Mouse (Mus musculus): ENCODE measurements at regions not wholly inside any gene's neighbourhood (a gene's known extent, or its start where the extent isn't known, plus 50 kb on each side); places are given as distances from the start of the nearest gene placed in this dataset.
"Not testable (repeated sequence)": the region's sequence is repeated elsewhere in the genome, so short reads cannot be mapped to it uniquely, and the experiment has no call there.

DNA sequence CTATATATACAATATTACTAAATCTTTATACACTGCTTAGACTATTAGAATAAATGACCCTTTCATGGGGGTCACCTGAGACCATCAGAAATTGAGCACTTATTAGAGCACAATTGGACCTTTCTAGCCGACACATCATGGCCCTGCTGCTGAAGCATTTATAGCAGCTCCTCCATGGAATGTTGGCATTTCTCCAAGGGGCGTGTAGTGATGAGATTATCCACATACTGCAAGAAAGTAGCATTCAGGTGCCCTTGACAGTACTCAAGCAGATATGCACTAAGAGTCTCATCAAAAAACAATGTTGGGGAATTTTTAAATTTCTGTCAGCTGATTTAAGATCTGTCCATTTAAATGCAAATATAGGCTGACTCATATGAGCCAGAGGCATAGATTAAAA, 178.4 kb downstream of the Teddm3 start:
- H3K4me1 ChIP-seq (ENCODE audit: control insufficient read depth in 2 of 2, insufficient read depth in 2 of 2, low read length in 2 of 2, poor library complexity in 1 of 2) = no peaks in the 10 kb centered on the region
- in situ Hi-C loops (cut with MboI; ENCODE audit: low sequenced_read_pairs in 2 of 2, unreplicated experiment in 2 of 2) = no loop called here
- TF ChIP-seq HCFC1 (IDR thresholded peaks at IDR 0.05; ENCODE audit: borderline replicate concordance, insufficient read depth, low read length) (no peak), CHD2 (IDR thresholded peaks at IDR 0.05; ENCODE audit: low read depth, low read length) (no peak), MAFK (IDR thresholded peaks at IDR 0.05; ENCODE audit: insufficient read depth, low read depth, low read length) (no peak), ZNF384 (IDR thresholded peaks at IDR 0.05; ENCODE audit: low read depth, low read length) (no peak), ZC3H11A (IDR thresholded peaks at IDR 0.05; ENCODE audit: borderline replicate concordance, low read depth, low read length) (no peak)

GRCm38 (mm10) chr16:20972442-20972841, 181.4 kb downstream of the Teddm3 start:
- no peak overlapping the region for H3K27ac ChIP-seq (ENCODE audit: insufficient read depth, low read depth, low read length, poor library complexity, severe bottlenecking)

More for the DNA sequence above, 178.4 kb downstream of the Teddm3 start:
- Histone ChIP-seq H3K27ac (ENCODE audit: insufficient read depth, low read depth, low read length, poor library complexity, severe bottlenecking) (no peak overlapping the region), H3K9ac (ENCODE audit: insufficient read depth, low read depth, low read length, poor library complexity, severe bottlenecking) (no peak overlapping the region), H3K36me3 (ENCODE audit: control insufficient read depth, insufficient read depth, low read length, poor library complexity, severe bottlenecking) (no peaks in the 10 kb centered on the region), H3K4me3 (ENCODE audit: insufficient read depth in 1 of 2, low read depth in 1 of 2, low read length in 2 of 2, poor library complexity in 1 of 2, severe bottlenecking in 1 of 2) (no peak overlapping the region), H3K9me3 (ENCODE audit: control insufficient read depth, insufficient read depth, low read depth, low read length) (peaks cover 1% of the 10 kb centered on the region; the same call in 1 of the 2 replicates)
- no peak for DNase-seq (ENCODE audit: low read depth, low spot score)

GRCm38 (mm10) chr16:20958905-20959304, 194.9 kb downstream of the Teddm3 start:
- no peak overlapping the region for H3K27ac ChIP-seq (ENCODE audit: insufficient read depth, low read depth, low read length, poor library complexity, severe bottlenecking)
- no peak for TF ChIP-seq ZC3H11A (IDR thresholded peaks at IDR 0.05; ENCODE audit: borderline replicate concordance, low read depth, low read length)
- TF ChIP-seq HCFC1 (IDR thresholded peaks at IDR 0.05; ENCODE audit: borderline replicate concordance, insufficient read depth, low read length) = no peak
- no peak for TF ChIP-seq MAFK (IDR thresholded peaks at IDR 0.05; ENCODE audit: insufficient read depth, low read depth, low read length)
- TF ChIP-seq ZNF384 (IDR thresholded peaks at IDR 0.05; ENCODE audit: low read depth, low read length) = no peak
- TF ChIP-seq CHD2 (IDR thresholded peaks at IDR 0.05; ENCODE audit: low read depth, low read length) = no peak
- H3K9me3 ChIP-seq (ENCODE audit: control insufficient read depth, insufficient read depth, low read depth, low read length) = peaks cover 3% of the 10 kb centered on the region; the same call in 1 of the 2 replicates
- in situ Hi-C loops (cut with MboI; ENCODE audit: low sequenced_read_pairs in 2 of 2, unreplicated experiment in 2 of 2) = no loop called here
- no peak for DNase-seq (ENCODE audit: low read depth, low spot score)
- no peak overlapping the region for H3K9ac ChIP-seq (ENCODE audit: insufficient read depth, low read depth, low read length, poor library complexity, severe bottlenecking)
- no peaks in the 10 kb centered on the region for H3K36me3 ChIP-seq (ENCODE audit: control insufficient read depth, insufficient read depth, low read length, poor library complexity, severe bottlenecking)
- no peaks in the 10 kb centered on the region for H3K4me1 ChIP-seq (ENCODE audit: control insufficient read depth in 2 of 2, insufficient read depth in 2 of 2, low read length in 2 of 2, poor library complexity in 1 of 2)
- no peak overlapping the region for H3K4me3 ChIP-seq (ENCODE audit: insufficient read depth in 1 of 2, low read depth in 1 of 2, low read length in 2 of 2, poor library complexity in 1 of 2, severe bottlenecking in 1 of 2)

More at GRCm38 (mm10) chr16:20972442-20972841, 181.4 kb downstream of the Teddm3 start:
- H3K4me1 ChIP-seq (ENCODE audit: control insufficient read depth in 2 of 2, insufficient read depth in 2 of 2, low read length in 2 of 2, poor library complexity in 1 of 2) = no peaks in the 10 kb centered on the region
- no peak for TF ChIP-seq CHD2 (IDR thresholded peaks at IDR 0.05; ENCODE audit: low read depth, low read length)
- no peak for TF ChIP-seq ZNF384 (IDR thresholded peaks at IDR 0.05; ENCODE audit: low read depth, low read length)
- TF ChIP-seq HCFC1 (IDR thresholded peaks at IDR 0.05; ENCODE audit: borderline replicate concordance, insufficient read depth, low read length) = no peak
- no peak for TF ChIP-seq ZC3H11A (IDR thresholded peaks at IDR 0.05; ENCODE audit: borderline replicate concordance, low read depth, low read length)
- TF ChIP-seq MAFK (IDR thresholded peaks at IDR 0.05; ENCODE audit: insufficient read depth, low read depth, low read length) = no peak
- H3K4me3 ChIP-seq (ENCODE audit: insufficient read depth in 1 of 2, low read depth in 1 of 2, low read length in 2 of 2, poor library complexity in 1 of 2, severe bottlenecking in 1 of 2) = no peak overlapping the region
- H3K9ac ChIP-seq (ENCODE audit: insufficient read depth, low read depth, low read length, poor library complexity, severe bottlenecking) = no peak overlapping the region
- in situ Hi-C loops (cut with MboI; ENCODE audit: low sequenced_read_pairs in 2 of 2, unreplicated experiment in 2 of 2) = no loop called here
- no peaks in the 10 kb centered on the region for H3K36me3 ChIP-seq (ENCODE audit: control insufficient read depth, insufficient read depth, low read length, poor library complexity, severe bottlenecking)
- peaks cover 1% of the 10 kb centered on the region; the same call in 1 of the 2 replicates for H3K9me3 ChIP-seq (ENCODE audit: control insufficient read depth, insufficient read depth, low read depth, low read length)
- no peak for DNase-seq (ENCODE audit: low read depth, low spot score)

DNA sequence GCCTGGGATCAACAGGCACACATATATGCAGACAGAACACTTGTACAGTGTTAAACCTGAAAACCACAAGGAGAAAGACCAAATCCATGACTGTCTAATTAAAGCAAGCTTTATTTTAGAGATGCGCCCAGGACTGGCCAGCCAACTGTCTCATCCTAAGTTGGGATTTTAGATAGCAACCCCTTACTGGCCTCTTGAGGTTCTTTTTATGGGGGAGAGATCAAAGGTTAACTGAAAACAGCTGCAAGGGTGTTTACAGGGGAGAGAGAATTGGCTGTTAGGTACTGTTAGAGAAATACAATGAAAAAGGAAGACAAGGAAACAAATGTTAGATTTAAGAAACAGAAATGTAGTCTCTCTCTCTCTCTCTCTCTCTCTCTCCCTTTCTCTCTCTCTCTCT, 202.4 kb upstream of the Thpo start:
- TF ChIP-seq MAFK (IDR thresholded peaks at IDR 0.05; ENCODE audit: insufficient read depth, low read depth, low read length) = no peak
- no peak for TF ChIP-seq ZNF384 (IDR thresholded peaks at IDR 0.05; ENCODE audit: low read depth, low read length)
- TF ChIP-seq ZC3H11A (IDR thresholded peaks at IDR 0.05; ENCODE audit: borderline replicate concordance, low read depth, low read length) = no peak
- TF ChIP-seq HCFC1 (IDR thresholded peaks at IDR 0.05; ENCODE audit: borderline replicate concordance, insufficient read depth, low read length) = no peak
- TF ChIP-seq CHD2 (IDR thresholded peaks at IDR 0.05; ENCODE audit: low read depth, low read length) = no peak
- in situ Hi-C loops (cut with MboI; ENCODE audit: low sequenced_read_pairs in 2 of 2, unreplicated experiment in 2 of 2) = no loop called here
- H3K27ac ChIP-seq (ENCODE audit: insufficient read depth, low read depth, low read length, poor library complexity, severe bottlenecking) = no peak overlapping the region

GRCm38 (mm10) chr16:20934846-20935245, 200.5 kb upstream of the Thpo start:
- H3K27ac ChIP-seq (ENCODE audit: insufficient read depth, low read depth, low read length, poor library complexity, severe bottlenecking); H3K9ac ChIP-seq (ENCODE audit: insufficient read depth, low read depth, low read length, poor library complexity, severe bottlenecking); H3K36me3 ChIP-seq (ENCODE audit: control insufficient read depth, insufficient read depth, low read length, poor library complexity, severe bottlenecking); in situ Hi-C loops (cut with MboI; ENCODE audit: low sequenced_read_pairs in 2 of 2, unreplicated experiment in 2 of 2); DNase-seq (ENCODE audit: low read depth, low spot score); H3K9me3 ChIP-seq (ENCODE audit: control insufficient read depth, insufficient read depth, low read depth, low read length); H3K4me1 ChIP-seq (ENCODE audit: control insufficient read depth in 2 of 2, insufficient read depth in 2 of 2, low read length in 2 of 2, poor library complexity in 1 of 2); H3K4me3 ChIP-seq (ENCODE audit: insufficient read depth in 1 of 2, low read depth in 1 of 2, low read length in 2 of 2, poor library complexity in 1 of 2, severe bottlenecking in 1 of 2): not testable (repeated sequence)

More for the DNA sequence above, 202.4 kb upstream of the Thpo start:
- Histone ChIP-seq H3K9ac (ENCODE audit: insufficient read depth, low read depth, low read length, poor library complexity, severe bottlenecking) (no peak overlapping the region), H3K4me1 (ENCODE audit: control insufficient read depth in 2 of 2, insufficient read depth in 2 of 2, low read length in 2 of 2, poor library complexity in 1 of 2) (peaks cover 0 to 2% of the 10 kb centered on the region in 2 experiments; a peak in 1 of 4 replicates), H3K9me3 (ENCODE audit: control insufficient read depth, insufficient read depth, low read depth, low read length) (no peaks in the 10 kb centered on the region), H3K36me3 (ENCODE audit: control insufficient read depth, insufficient read depth, low read length, poor library complexity, severe bottlenecking) (no peaks in the 10 kb centered on the region), H3K4me3 (ENCODE audit: insufficient read depth in 1 of 2, low read depth in 1 of 2, low read length in 2 of 2, poor library complexity in 1 of 2, severe bottlenecking in 1 of 2) (no peak overlapping the region)
- no peak for DNase-seq (ENCODE audit: low read depth, low spot score)

DNA sequence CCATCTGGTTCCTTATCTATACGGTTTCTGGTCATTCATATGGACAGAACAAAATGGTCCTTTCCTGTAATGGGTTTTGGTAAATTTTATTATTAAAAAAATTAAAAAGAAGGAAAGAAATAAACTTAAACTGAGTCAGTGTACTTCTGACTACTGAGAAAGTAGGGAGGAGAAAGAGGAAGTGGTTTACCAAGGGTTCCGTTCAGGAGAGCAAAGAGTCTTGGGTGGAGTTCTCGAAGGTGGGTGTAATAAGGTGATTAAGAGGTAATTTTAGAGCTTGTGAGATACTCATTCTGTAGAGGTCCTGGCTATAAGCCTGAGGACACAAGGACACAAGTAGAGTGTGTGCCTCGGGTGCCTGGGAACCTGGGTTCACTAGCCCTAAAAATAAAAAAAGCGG, 195.7 kb upstream of the Thpo start:
- H3K27ac ChIP-seq (ENCODE audit: insufficient read depth, low read depth, low read length, poor library complexity, severe bottlenecking); in situ Hi-C loops (cut with MboI; ENCODE audit: low sequenced_read_pairs in 2 of 2, unreplicated experiment in 2 of 2); H3K36me3 ChIP-seq (ENCODE audit: control insufficient read depth, insufficient read depth, low read length, poor library complexity, severe bottlenecking); DNase-seq (ENCODE audit: low read depth, low spot score); H3K4me3 ChIP-seq (ENCODE audit: insufficient read depth in 1 of 2, low read depth in 1 of 2, low read length in 2 of 2, poor library complexity in 1 of 2, severe bottlenecking in 1 of 2); H3K9me3 ChIP-seq (ENCODE audit: control insufficient read depth, insufficient read depth, low read depth, low read length); H3K9ac ChIP-seq (ENCODE audit: insufficient read depth, low read depth, low read length, poor library complexity, severe bottlenecking); H3K4me1 ChIP-seq (ENCODE audit: control insufficient read depth in 2 of 2, insufficient read depth in 2 of 2, low read length in 2 of 2, poor library complexity in 1 of 2): not testable (repeated sequence)

- in situ Hi-C loops (cut with MboI; ENCODE audit: low sequenced_read_pairs in 2 of 2, unreplicated experiment in 2 of 2); H3K9me3 ChIP-seq (ENCODE audit: control insufficient read depth, insufficient read depth, low read depth, low read length); DNase-seq (ENCODE audit: low read depth, low spot score); H3K4me1 ChIP-seq (ENCODE audit: control insufficient read depth in 2 of 2, insufficient read depth in 2 of 2, low read length in 2 of 2, poor library complexity in 1 of 2); H3K36me3 ChIP-seq (ENCODE audit: control insufficient read depth, insufficient read depth, low read length, poor library complexity, severe bottlenecking); H3K4me3 ChIP-seq (ENCODE audit: insufficient read depth in 1 of 2, low read depth in 1 of 2, low read length in 2 of 2, poor library complexity in 1 of 2, severe bottlenecking in 1 of 2); H3K27ac ChIP-seq (ENCODE audit: insufficient read depth, low read depth, low read length, poor library complexity, severe bottlenecking); H3K9ac ChIP-seq (ENCODE audit: insufficient read depth, low read depth, low read length, poor library complexity, severe bottlenecking): not testable (repeated sequence)
Observed at GRCm38 (mm10) chr16:20925776-20926175, 191.5 kb upstream of the Thpo start.
